Mouse (Mus musculus) C2C12 (cell line): ENCODE results near the gene Tpgs1. TPM values are rescaled to one million over a fixed set of nuclear protein-coding genes. Genes with fewer than 3 reads are reported as not detected.

Experiments
- H3K27me3 ChIP-seq: one replicate; pipeline ENCODE4 v1.6.1; 2011; ENCODE audit not compliant: control insufficient read depth, insufficient read depth, insufficient read length
- H3K36me3 ChIP-seq: one replicate; pipeline ENCODE4 v1.6.1; 2011; ENCODE audit not compliant: control insufficient read depth, insufficient read depth
- H3K4me3 ChIP-seq: one replicate; pipeline ENCODE4 v1.5.1; 2011; ENCODE audit warnings: mild to moderate bottlenecking, control low read depth; ENCODE audit not compliant: poor library complexity, insufficient read depth, severe bottlenecking
- H3K79me2 ChIP-seq: one replicate; pipeline ENCODE4 v1.6.1; 2011; ENCODE audit not compliant: control insufficient read depth, insufficient read depth
- H3K79me3 ChIP-seq: one replicate; pipeline ENCODE4 v1.6.1; 2011; ENCODE audit warnings: low read depth, control low read depth
- H3ac ChIP-seq: one replicate; pipeline ENCODE3; 2011; ENCODE audit warnings: low read depth; ENCODE audit not compliant: control insufficient read depth, insufficient read length
- CEBPB ChIP-seq: IDR thresholded peaks from one replicate; pipeline ENCODE4 v1.6.1; 2011; ENCODE audit warnings: low read depth, mild to moderate bottlenecking, control low read depth, moderate library complexity
- CTCF ChIP-seq: IDR thresholded peaks from one replicate; pipeline ENCODE4 v1.5.1; 2011; ENCODE audit not compliant: control insufficient read depth, insufficient read depth, insufficient read length
- FOSL1 ChIP-seq: IDR thresholded peaks from one replicate; pipeline ENCODE4 v1.8.0; 2011; ENCODE audit warnings: mild to moderate bottlenecking, low read length; ENCODE audit not compliant: poor library complexity, insufficient read depth, severe bottlenecking
- MAX ChIP-seq: IDR thresholded peaks from one replicate; pipeline ENCODE4 v1.6.1; 2011; ENCODE audit warnings: mild to moderate bottlenecking, control low read depth
- MYOD1 ChIP-seq: IDR thresholded peaks from one replicate; pipeline ENCODE4 v1.6.1; 2011; ENCODE audit warnings: low read depth; ENCODE audit not compliant: control insufficient read depth, insufficient read length
- MYOG ChIP-seq: IDR thresholded peaks from one replicate; pipeline ENCODE4 v1.6.1; 2011; ENCODE audit not compliant: control insufficient read depth, insufficient read length; ENCODE audit errors: extremely low read depth
- USF1 ChIP-seq: IDR thresholded peaks from one replicate; pipeline ENCODE4 v1.6.1; 2011; ENCODE audit warnings: low read depth, mild to moderate bottlenecking, control low read depth, moderate library complexity
- long read RNA-seq, 2 experiments: library from polyadenylated mRNA; unstranded; transcript quantifications; one replicate each; pipeline ENCODE4 v2.0.0; 2019 to 2020
- polyA plus RNA-seq: library from polyadenylated mRNA; unstranded; fragments of >200 nt; fragmentation: generic; extraction: Trizol; gene quantifications from one replicate; pipeline ENCODE4 v1.2.1, GENCODE M21; 2012; ENCODE audit warnings: missing spikeins

Tpgs1 gene
- polyA plus RNA-seq, result 80.7 TPM
- long read RNA-seq, experiment 1, transcript Tpgs1-201 (2 exons, 1,143 nt), result major isoform, 101 of 113 reads
- long read RNA-seq, experiment 1, partial matches to known transcripts, result 8 of 113 reads
- long read RNA-seq, experiment 1, other reads (novel, unspliced or antisense), result 0 of 113 reads
- long read RNA-seq, experiment 2, transcript Tpgs1-201 (2 exons, 1,143 nt), result major isoform, 26 of 27 reads
- long read RNA-seq, experiment 2, partial matches to known transcripts, result 0 of 27 reads
- long read RNA-seq, experiment 2, other reads (novel, unspliced or antisense), result 1 of 27 reads

DNA sequence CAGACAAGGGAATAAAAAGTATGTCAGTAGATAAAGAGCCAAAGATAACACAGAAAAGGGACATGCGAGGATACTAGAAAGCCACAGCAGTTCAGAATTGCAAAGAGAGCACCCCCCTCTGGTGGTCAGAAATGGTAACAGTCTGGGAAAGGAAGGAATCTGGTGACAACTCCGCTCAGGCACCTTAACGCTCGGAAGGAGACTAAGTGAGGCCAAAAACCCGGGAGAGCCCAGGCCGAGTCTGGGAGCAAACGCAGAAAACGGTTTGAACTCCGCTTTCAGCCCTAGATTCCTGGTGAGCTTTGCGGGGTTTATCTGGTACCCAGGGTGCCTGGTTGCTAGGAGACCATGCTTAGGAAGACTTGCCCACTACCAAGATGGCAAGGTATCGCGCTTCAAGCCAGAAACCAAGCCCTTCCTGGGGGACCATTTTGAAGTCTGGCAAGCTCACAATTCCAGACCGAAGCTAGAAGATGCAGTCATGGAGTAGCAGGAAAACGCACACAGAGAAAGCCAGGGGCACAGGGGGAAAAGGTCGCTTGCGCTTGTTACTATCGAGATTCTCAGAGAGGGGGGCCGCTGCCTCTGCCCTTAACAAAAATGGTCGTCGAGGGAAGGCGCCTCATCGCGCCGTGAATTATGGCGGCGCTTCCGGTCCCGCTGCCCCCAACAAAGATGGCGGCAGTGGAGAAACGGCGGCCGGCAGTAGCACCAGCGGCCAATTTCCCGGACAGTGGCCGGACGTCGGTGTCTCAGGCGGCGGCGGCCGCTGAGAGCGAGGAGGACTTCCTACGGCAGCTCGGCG is at the start of gene Tpgs1:
Tpgs1 (plus strand) TSS at position 599 of the 805 bp plus-strand sequence.
- H3K36me3 ChIP-seq, result peaks cover 7% of the 10 kb centered on the region
- peak within 1 kb of the TSS; percentile 92 for H3K4me3 ChIP-seq
- H3K79me3 ChIP-seq, result peaks cover 14% of the 10 kb centered on the region
- H3K27me3 ChIP-seq, result peaks cover 16% of the 10 kb centered on the region
- peaks cover 23% of the 10 kb centered on the region for H3K79me2 ChIP-seq
- peak within 1 kb of the TSS; percentile 85 for H3ac ChIP-seq
- TF ChIP-seq MAX, result no peak
- TF ChIP-seq CEBPB, result no peak
- TF ChIP-seq FOSL1, result no peak
- TF ChIP-seq MYOG, result no peak
- no peak for TF ChIP-seq MYOD1
- no peak for TF ChIP-seq CTCF
- no peak for TF ChIP-seq USF1

DNA sequence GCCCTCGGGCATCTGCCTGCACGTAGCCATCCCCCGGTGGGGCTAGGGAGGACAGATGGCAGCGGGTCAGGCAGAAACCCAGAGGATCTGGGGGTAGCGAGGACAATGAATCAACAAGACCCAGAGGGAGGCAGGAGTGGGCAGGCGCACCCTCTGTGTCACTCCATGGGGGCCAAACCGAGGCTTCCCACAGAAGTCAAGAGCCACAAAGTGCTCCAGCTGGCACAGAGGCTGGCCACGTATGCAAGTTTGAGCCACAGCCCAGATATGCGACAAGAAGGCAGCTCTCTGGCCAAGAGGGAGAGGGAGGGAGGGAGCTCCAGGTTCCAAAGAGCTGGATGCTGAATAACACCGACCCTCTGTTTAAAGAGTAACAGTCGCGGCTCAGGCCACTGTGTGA is 45.2 kb upstream of the Tpgs1 start:
- no peak for TF ChIP-seq MAX
- no peak for TF ChIP-seq CTCF
- TF ChIP-seq CEBPB, result no peak
- TF ChIP-seq MYOD1, result no peak
- TF ChIP-seq MYOG, result no peak
- no peak for TF ChIP-seq FOSL1
- no peak for TF ChIP-seq USF1
- no peaks in the 10 kb centered on the region for H3K79me2 ChIP-seq
- peaks cover 17% of the 10 kb centered on the region for H3K27me3 ChIP-seq
- H3ac ChIP-seq, result no peak overlapping the region
- H3K36me3 ChIP-seq, result no peaks in the 10 kb centered on the region
- no peaks in the 10 kb centered on the region for H3K79me3 ChIP-seq
- no peak overlapping the region for H3K4me3 ChIP-seq

DNA sequence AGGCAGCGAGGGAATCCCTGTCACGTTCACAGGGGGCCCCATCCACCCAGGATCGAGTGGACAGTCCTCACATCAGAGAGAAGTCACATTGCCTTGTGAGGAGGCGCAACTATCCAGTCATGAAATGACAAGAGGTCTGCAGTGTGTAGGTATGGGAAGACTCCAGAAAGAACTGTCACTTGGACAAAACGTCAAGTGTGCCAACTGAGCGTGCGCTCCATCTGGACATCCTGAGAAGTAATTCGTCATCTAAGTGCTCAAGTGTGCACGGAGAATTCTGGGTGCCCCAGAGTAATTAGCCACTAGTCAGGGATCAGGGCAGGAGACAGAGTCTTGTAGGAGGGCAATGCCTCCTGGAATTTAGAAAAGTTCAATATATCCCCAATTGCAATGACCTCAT is 43.8 kb upstream of the Tpgs1 start:
- H3K79me3 ChIP-seq, result no peaks in the 10 kb centered on the region
- peaks cover 14% of the 10 kb centered on the region for H3K27me3 ChIP-seq
- H3K36me3 ChIP-seq, result no peaks in the 10 kb centered on the region
- no peak overlapping the region for H3K4me3 ChIP-seq
- no peak overlapping the region for H3ac ChIP-seq
- TF ChIP-seq MYOD1, result no peak
- TF ChIP-seq USF1, result no peak
- TF ChIP-seq CTCF, result no peak
- no peak for TF ChIP-seq MYOG
- no peak for TF ChIP-seq CEBPB
- no peak for TF ChIP-seq FOSL1
- TF ChIP-seq MAX, result no peak
- H3K79me2 ChIP-seq, result no peaks in the 10 kb centered on the region

DNA sequence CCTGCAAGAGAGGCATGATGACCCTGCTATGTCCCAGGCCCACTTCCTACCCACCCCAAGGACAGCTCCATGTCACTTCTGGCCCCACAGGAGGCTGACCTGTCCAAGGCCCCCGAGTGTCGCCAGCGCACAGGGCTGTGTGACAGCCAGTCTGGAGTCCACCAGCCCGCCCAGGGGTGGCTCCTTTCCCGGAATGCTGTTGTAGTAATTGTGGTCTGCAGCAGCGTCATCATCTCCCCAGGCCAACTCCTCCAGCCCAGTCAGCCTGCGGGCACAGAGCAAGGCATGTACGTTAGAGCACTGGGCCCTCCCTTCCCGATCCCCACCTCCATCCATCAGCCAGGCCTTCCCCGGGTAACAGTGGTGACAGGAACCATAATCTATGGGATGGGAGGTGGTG is 43.0 kb upstream of the Tpgs1 start:
- Histone ChIP-seq H3K36me3 (no peaks in the 10 kb centered on the region), H3ac (no peak overlapping the region), H3K27me3 (peaks cover 8% of the 10 kb centered on the region), H3K79me2 (no peaks in the 10 kb centered on the region), H3K4me3 (no peak overlapping the region), H3K79me3 (no peaks in the 10 kb centered on the region)
- TF ChIP-seq MYOG, result no peak
- no peak for TF ChIP-seq USF1
- no peak for TF ChIP-seq MYOD1
- no peak for TF ChIP-seq MAX
- TF ChIP-seq FOSL1, result no peak
- TF ChIP-seq CEBPB, result no peak
- TF ChIP-seq CTCF, result no peak

DNA sequence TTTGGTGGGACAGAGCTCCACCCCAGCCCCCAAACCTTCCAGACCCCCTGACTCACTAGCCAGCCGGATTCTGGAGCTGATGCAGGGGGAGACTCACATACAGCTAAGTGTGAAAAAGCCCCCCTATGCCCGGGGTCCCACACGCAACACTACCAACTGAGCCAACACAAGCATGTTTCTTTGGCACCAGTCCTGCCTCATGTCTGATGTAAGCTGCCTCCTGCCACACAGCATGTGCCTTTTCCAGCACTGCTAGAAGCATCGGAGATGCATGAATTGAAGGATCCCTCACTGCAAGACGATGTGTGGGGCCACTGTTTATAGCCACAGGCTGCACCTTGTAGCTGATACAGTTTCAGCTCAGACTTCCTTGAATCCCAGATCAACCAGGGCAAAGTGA is 40.8 kb upstream of the Tpgs1 start:
- no peak for TF ChIP-seq MYOD1
- TF ChIP-seq FOSL1, result no peak
- no peak for TF ChIP-seq MYOG
- H3K79me2 ChIP-seq, result no peaks in the 10 kb centered on the region

More for the DNA sequence above, 40.8 kb upstream of the Tpgs1 start:
- Histone ChIP-seq H3K36me3 (no peaks in the 10 kb centered on the region), H3K27me3 (peaks cover 2% of the 10 kb centered on the region), H3ac (no peak overlapping the region), H3K4me3 (no peak overlapping the region), H3K79me3 (no peaks in the 10 kb centered on the region)
